Mouse (Mus musculus): ENCODE data around the gene Sipa1l1. TPM values are rescaled to one million over a fixed set of nuclear protein-coding genes. Genes with fewer than 3 reads are reported as not detected.

Sipa1l1 gene
- polyA plus RNA-seq, 2 experiments: 2.6 to 2.7 TPM

DNA sequence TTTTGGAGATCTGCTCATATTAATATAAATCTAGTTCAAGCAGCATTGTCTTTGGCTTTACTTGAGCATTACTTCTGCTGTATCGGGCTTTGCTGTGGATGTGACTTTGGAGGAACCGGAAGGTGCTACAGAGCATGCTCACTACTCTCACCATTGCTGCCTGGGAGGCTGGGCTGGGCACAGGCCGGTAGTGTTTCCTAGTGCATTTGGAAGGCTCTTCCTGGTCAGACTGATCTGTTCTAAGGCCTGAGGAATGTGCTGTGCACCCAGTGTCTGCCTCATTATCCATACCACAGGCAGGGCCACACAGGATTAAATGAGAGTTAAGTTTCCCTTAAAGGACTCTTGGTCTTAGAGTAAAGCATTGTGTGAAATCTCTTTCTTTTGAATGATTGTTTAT, 79.4 kb downstream of the Sipa1l1 start:
- no peak overlapping the region for H3K27ac ChIP-seq
- no peak for ATAC-seq (ENCODE audit: insufficient read depth)
- H3K27me3 ChIP-seq (ENCODE audit: control insufficient read depth, insufficient read depth, low read length): no peaks in the 10 kb centered on the region
- no peaks in the 10 kb centered on the region for H3K36me3 ChIP-seq (replicated peaks; ENCODE audit: control insufficient read depth, insufficient read depth, low read depth)
- H3K9ac ChIP-seq (replicated peaks): no peak overlapping the region
- 77% methylated on average over 3 of the region's 3 CpGs for WGBS (ENCODE audit: insufficient replicate concordance)
- H3K4me1 ChIP-seq (replicated peaks; ENCODE audit: control insufficient read depth in 2 of 2, insufficient read depth in 2 of 2, low read length in 1 of 2): peaks cover 18 to 25% of the 10 kb centered on the region in 2 experiments
- H3K4me3 ChIP-seq (ENCODE audit: insufficient read depth in 1 of 2, low read depth in 2 of 2, low read length in 2 of 2): no peak overlapping the region
- H3K9me3 ChIP-seq (ENCODE audit: control insufficient read depth, low read length): no peaks in the 10 kb centered on the region
- DNase-seq (ENCODE audit: low read depth in 3 of 3, low spot score in 3 of 3): no peak
- no peak overlapping the region for H3K4me2 ChIP-seq (ENCODE audit: low read depth)
- no peak for TF ChIP-seq CTCF (IDR thresholded peaks at IDR 0.05; ENCODE audit: low read depth)
- TF ChIP-seq EP300 (IDR thresholded peaks at IDR 0.05; ENCODE audit: low read depth): no peak

DNA sequence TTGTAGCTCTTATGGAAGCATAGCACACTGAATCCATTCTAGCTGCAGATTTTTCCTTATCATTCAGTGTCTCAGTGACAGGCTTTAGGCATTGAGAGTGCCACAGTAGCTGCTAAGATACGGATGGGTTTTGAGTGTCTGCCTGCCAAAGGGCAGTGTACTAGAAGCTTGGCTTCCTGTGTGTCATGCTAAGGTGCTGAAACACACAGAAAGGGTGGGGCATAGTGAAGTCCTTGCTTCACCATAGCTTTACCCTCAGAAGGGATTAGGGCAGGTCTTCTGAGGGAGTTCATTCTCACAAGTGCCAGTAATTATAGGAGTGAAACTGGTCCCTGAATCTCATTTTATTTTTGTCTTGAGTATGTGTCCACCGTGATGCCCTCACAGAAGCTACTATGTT, 82.2 kb downstream of the Sipa1l1 start:
- no peaks in the 10 kb centered on the region for H3K36me3 ChIP-seq (replicated peaks; ENCODE audit: control insufficient read depth, insufficient read depth, low read depth)
- TF ChIP-seq EP300 (IDR thresholded peaks at IDR 0.05; ENCODE audit: low read depth): no peak
- TF ChIP-seq CTCF (IDR thresholded peaks at IDR 0.05; ENCODE audit: low read depth): no peak
- DNase-seq (ENCODE audit: low read depth in 3 of 3, low spot score in 3 of 3) (no peak), ATAC-seq (ENCODE audit: insufficient read depth) (no peak)
- no peaks in the 10 kb centered on the region for H3K27me3 ChIP-seq (ENCODE audit: control insufficient read depth, insufficient read depth, low read length)
- no peak overlapping the region for H3K27ac ChIP-seq
- H3K9me3 ChIP-seq (ENCODE audit: control insufficient read depth, low read length): no peaks in the 10 kb centered on the region
- no peak overlapping the region for H3K4me3 ChIP-seq (ENCODE audit: insufficient read depth in 1 of 2, low read depth in 2 of 2, low read length in 2 of 2)
- H3K9ac ChIP-seq (replicated peaks): no peak overlapping the region
- 54% methylated on average over 2 of the region's 2 CpGs for WGBS (ENCODE audit: insufficient replicate concordance)
- no peak overlapping the region for H3K4me2 ChIP-seq (ENCODE audit: low read depth)
- peaks cover 10 to 16% of the 10 kb centered on the region in 2 experiments; a peak in 3 of 4 replicates for H3K4me1 ChIP-seq (replicated peaks; ENCODE audit: control insufficient read depth in 2 of 2, insufficient read depth in 2 of 2, low read length in 1 of 2)

DNA sequence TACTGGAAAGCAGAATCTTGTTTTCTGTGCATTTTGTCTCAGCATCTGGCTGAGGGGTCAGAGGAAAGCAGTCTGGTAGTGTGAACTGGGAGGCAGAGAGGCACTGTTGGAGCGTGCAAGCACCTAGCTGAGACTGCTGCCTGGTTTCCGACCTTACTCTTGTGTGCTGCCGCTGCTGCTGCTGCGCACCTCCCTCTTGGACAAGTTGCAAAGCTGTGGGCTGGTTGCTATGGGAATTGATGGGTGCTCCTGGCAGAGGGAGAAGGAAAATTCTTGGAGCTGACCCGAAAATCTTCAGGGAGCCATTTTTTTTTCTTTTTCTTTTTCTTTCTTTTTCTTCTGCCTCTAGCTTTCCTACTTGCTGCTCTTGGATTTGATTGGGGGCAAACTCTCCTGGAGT, 85.0 kb downstream of the Sipa1l1 start:
- ATAC-seq (ENCODE audit: insufficient read depth): no peak
- WGBS (ENCODE audit: insufficient replicate concordance): 75% methylated on average over 5 of the region's 5 CpGs
- H3K4me2 ChIP-seq (ENCODE audit: low read depth): no peak overlapping the region
- no peak overlapping the region for H3K27ac ChIP-seq
- TF ChIP-seq CTCF (IDR thresholded peaks at IDR 0.05; ENCODE audit: low read depth) (no peak), EP300 (IDR thresholded peaks at IDR 0.05; ENCODE audit: low read depth) (no peak)
- H3K4me1 ChIP-seq (replicated peaks; ENCODE audit: control insufficient read depth in 2 of 2, insufficient read depth in 2 of 2, low read length in 1 of 2): peaks cover 0 to 6% of the 10 kb centered on the region in 2 experiments; a peak in 2 of 4 replicates
- no peaks in the 10 kb centered on the region for H3K36me3 ChIP-seq (replicated peaks; ENCODE audit: control insufficient read depth, insufficient read depth, low read depth)
- H3K27me3 ChIP-seq (ENCODE audit: control insufficient read depth, insufficient read depth, low read length): no peaks in the 10 kb centered on the region
- no peak overlapping the region for H3K9ac ChIP-seq (replicated peaks)
- H3K9me3 ChIP-seq (ENCODE audit: control insufficient read depth, low read length): no peaks in the 10 kb centered on the region
- H3K4me3 ChIP-seq (ENCODE audit: insufficient read depth in 1 of 2, low read depth in 2 of 2, low read length in 2 of 2): no peak overlapping the region
- DNase-seq (ENCODE audit: low read depth in 3 of 3, low spot score in 3 of 3): no peak

DNA sequence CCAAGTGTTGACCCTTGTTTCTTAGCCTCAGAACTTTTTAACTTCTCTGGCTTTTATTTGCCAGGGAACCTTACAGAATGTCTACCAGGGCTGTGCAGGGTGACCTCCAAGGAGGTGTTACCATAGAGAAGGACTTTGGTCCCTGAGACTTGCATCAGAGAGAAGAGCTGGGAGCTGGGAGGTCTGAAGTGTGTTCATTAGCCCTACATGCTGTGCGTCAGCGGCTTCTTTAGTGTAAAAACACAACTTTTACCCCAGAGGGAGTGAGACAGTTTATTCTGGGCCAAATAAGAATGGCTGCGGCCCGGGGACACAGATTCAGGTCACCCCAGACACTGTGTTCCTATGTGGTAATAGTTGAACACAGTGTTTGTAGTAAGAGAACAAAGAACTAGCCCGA, 86.9 kb downstream of the Sipa1l1 start:
- DNase-seq (ENCODE audit: low read depth in 3 of 3, low spot score in 3 of 3) (no peak), ATAC-seq (ENCODE audit: insufficient read depth) (no peak)
- Histone ChIP-seq H3K4me2 (ENCODE audit: low read depth) (no peak overlapping the region), H3K27ac (no peak overlapping the region), H3K9me3 (ENCODE audit: control insufficient read depth, low read length) (no peaks in the 10 kb centered on the region), H3K4me3 (ENCODE audit: insufficient read depth in 1 of 2, low read depth in 2 of 2, low read length in 2 of 2) (no peak overlapping the region), H3K4me1 (replicated peaks; ENCODE audit: control insufficient read depth in 2 of 2, insufficient read depth in 2 of 2, low read length in 1 of 2) (peaks cover 0 to 6% of the 10 kb centered on the region in 2 experiments; a peak in 2 of 4 replicates), H3K9ac (replicated peaks) (no peak overlapping the region), H3K27me3 (ENCODE audit: control insufficient read depth, insufficient read depth, low read length) (no peaks in the 10 kb centered on the region), H3K36me3 (replicated peaks; ENCODE audit: control insufficient read depth, insufficient read depth, low read depth) (no peaks in the 10 kb centered on the region)
- WGBS (ENCODE audit: insufficient replicate concordance): 79% methylated on average over 5 of the region's 5 CpGs
- no peak for TF ChIP-seq CTCF (IDR thresholded peaks at IDR 0.05; ENCODE audit: low read depth)
- TF ChIP-seq EP300 (IDR thresholded peaks at IDR 0.05; ENCODE audit: low read depth): no peak

DNA sequence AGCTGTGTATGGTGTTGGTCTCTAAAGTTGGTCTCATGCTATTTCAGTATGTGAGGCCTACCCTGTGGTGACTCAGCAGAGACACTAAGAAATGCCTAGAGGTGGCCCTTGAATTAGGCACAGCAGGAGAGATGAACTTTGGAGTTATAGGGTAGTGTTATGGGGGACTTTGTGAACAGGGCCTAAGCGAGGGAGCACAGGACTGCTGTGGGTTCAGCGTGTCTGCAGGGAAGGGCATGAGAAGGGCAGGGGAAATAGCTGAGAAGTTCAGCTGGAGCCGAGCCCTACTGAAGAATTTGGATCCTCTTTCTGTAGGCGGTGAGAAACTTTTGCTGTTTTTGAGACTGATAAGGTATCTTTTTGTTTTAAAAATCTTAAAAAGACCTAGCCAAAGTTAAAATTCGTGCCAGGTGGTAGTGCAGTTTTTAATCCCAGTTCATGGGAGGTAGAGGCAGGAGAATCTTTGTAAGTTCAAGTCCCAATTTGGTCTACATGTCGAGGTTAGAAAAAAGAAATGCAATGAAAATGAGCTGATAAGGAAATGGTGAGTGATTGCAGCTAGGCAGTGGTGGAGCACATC, 87.9 kb downstream of the Sipa1l1 start:
- DNase-seq (ENCODE audit: low read depth in 3 of 3, low spot score in 3 of 3): no peak

More for the DNA sequence above, 87.9 kb downstream of the Sipa1l1 start:
- 63% methylated on average over 6 of the region's 6 CpGs for WGBS (ENCODE audit: insufficient replicate concordance)
- no peak overlapping the region for H3K4me2 ChIP-seq (ENCODE audit: low read depth)
- H3K4me1 ChIP-seq (replicated peaks; ENCODE audit: control insufficient read depth in 2 of 2, insufficient read depth in 2 of 2, low read length in 1 of 2): peaks cover 0 to 6% of the 10 kb centered on the region in 2 experiments; a peak in 2 of 4 replicates
- H3K9ac ChIP-seq (replicated peaks): no peak overlapping the region
- H3K4me3 ChIP-seq (ENCODE audit: insufficient read depth in 1 of 2, low read depth in 2 of 2, low read length in 2 of 2): no peak overlapping the region
- no peak overlapping the region for H3K27ac ChIP-seq
- no peaks in the 10 kb centered on the region for H3K27me3 ChIP-seq (ENCODE audit: control insufficient read depth, insufficient read depth, low read length)
- no peaks in the 10 kb centered on the region for H3K9me3 ChIP-seq (ENCODE audit: control insufficient read depth, low read length)
- no peak for ATAC-seq (ENCODE audit: insufficient read depth)
- TF ChIP-seq CTCF (IDR thresholded peaks at IDR 0.05; ENCODE audit: low read depth) (no peak), EP300 (IDR thresholded peaks at IDR 0.05; ENCODE audit: low read depth) (no peak)
- no peaks in the 10 kb centered on the region for H3K36me3 ChIP-seq (replicated peaks; ENCODE audit: control insufficient read depth, insufficient read depth, low read depth)
